Mouse (Mus musculus) splenic B cell, adult 2 months (primary cell): ENCODE results near the gene Tmprss3.

ENCODE experiments used
- DNase-seq: peaks from one replicate; pipeline ENCODE4 v3.0.0-alpha.2; 2011; ENCODE audit warnings: low read depth, low spot score
- H3K27me3 ChIP-seq: 2 replicates; pipeline ENCODE4 v1.6.1; 2012; ENCODE audit warnings: mild to moderate bottlenecking, low read length, moderate library complexity, mixed read lengths; ENCODE audit not compliant: control insufficient read depth, poor library complexity, insufficient read depth, severe bottlenecking
- H3K36me3 ChIP-seq: 2 replicates; pipeline ENCODE4 v1.6.1; 2012; ENCODE audit warnings: mild to moderate bottlenecking, low read length, moderate library complexity, mixed read lengths; ENCODE audit not compliant: control insufficient read depth, poor library complexity, insufficient read depth, severe bottlenecking

Gene Tmprss3

GRCm38 (mm10) chr17:31216068-31216955, 17.5 kb upstream of the Tmprss3 start:
- Histone ChIP-seq H3K27me3 (no peaks in the 10 kb centered on the region), H3K36me3 (no peaks in the 10 kb centered on the region)
- DNase-seq, result peak; percentile 44

- no peak for DNase-seq
- no peaks in the 10 kb centered on the region for H3K27me3 ChIP-seq
- H3K36me3 ChIP-seq, result no peaks in the 10 kb centered on the region
These were observed 13.1 kb upstream of the Tmprss3 start for GRCm38 (mm10) chr17:31211881-31212280.

GRCm38 (mm10) chr17:31210299-31210698, 11.5 kb upstream of the Tmprss3 start:
- no peak for DNase-seq
- Histone ChIP-seq H3K36me3 (no peaks in the 10 kb centered on the region), H3K27me3 (no peaks in the 10 kb centered on the region)

- Histone ChIP-seq H3K36me3 (no peaks in the 10 kb centered on the region), H3K27me3 (no peaks in the 10 kb centered on the region)
- no peak for DNase-seq
These were observed 10.7 kb upstream of the Tmprss3 start for GRCm38 (mm10) chr17:31209376-31209930.

- Histone ChIP-seq H3K36me3 (no peaks in the 10 kb centered on the region), H3K27me3 (no peaks in the 10 kb centered on the region)
- DNase-seq, result no peak
These were observed 9.9 kb upstream of the Tmprss3 start for GRCm38 (mm10) chr17:31208654-31209053.

- DNase-seq, result no peak
- H3K27me3 ChIP-seq, result no peaks in the 10 kb centered on the region
- no peaks in the 10 kb centered on the region for H3K36me3 ChIP-seq
These were observed 9.1 kb upstream of the Tmprss3 start, which contains the start of gene Ubash3a for GRCm38 (mm10) chr17:31207771-31208334. Ubash3a (plus strand) TSS chr17:31207873.

GRCm38 (mm10) chr17:31196283-31196682, 2.5 kb downstream of the Tmprss3 start:
- Histone ChIP-seq H3K27me3 (no peaks in the 10 kb centered on the region), H3K36me3 (no peaks in the 10 kb centered on the region)
- DNase-seq, result no peak

- H3K36me3 ChIP-seq, result no peaks in the 10 kb centered on the region
- no peaks in the 10 kb centered on the region for H3K27me3 ChIP-seq
- no peak for DNase-seq
These were observed 3.6 kb downstream of the Tmprss3 start for GRCm38 (mm10) chr17:31195207-31195606.

- Histone ChIP-seq H3K27me3 (no peaks in the 10 kb centered on the region), H3K36me3 (no peaks in the 10 kb centered on the region)
- DNase-seq, result no peak
These were observed 5.4 kb downstream of the Tmprss3 start for GRCm38 (mm10) chr17:31193360-31193759.

- no peaks in the 10 kb centered on the region for H3K27me3 ChIP-seq
- H3K36me3 ChIP-seq, result no peaks in the 10 kb centered on the region
- DNase-seq, result peak; percentile 73
These were observed 6.1 kb downstream of the Tmprss3 start for GRCm38 (mm10) chr17:31192663-31193062.

- H3K36me3 ChIP-seq, result no peaks in the 10 kb centered on the region
- no peaks in the 10 kb centered on the region for H3K27me3 ChIP-seq
- DNase-seq, result no peak
These were observed 7.0 kb downstream of the Tmprss3 start for GRCm38 (mm10) chr17:31191825-31192224.

GRCm38 (mm10) chr17:31187370-31187769, 11.4 kb downstream of the Tmprss3 start:
- no peaks in the 10 kb centered on the region for H3K36me3 ChIP-seq
- peak; percentile 79 for DNase-seq
- H3K27me3 ChIP-seq, result no peaks in the 10 kb centered on the region

GRCm38 (mm10) chr17:31184269-31184990, 14.3 kb downstream of the Tmprss3 start:
- H3K36me3 ChIP-seq, result no peaks in the 10 kb centered on the region
- no peaks in the 10 kb centered on the region for H3K27me3 ChIP-seq
- peak; percentile 31 for DNase-seq

- no peaks in the 10 kb centered on the region for H3K27me3 ChIP-seq
- DNase-seq, result peak; percentile 35
These were observed 15.4 kb downstream of the Tmprss3 start for GRCm38 (mm10) chr17:31183180-31183974.

More at GRCm38 (mm10) chr17:31183180-31183974, 15.4 kb downstream of the Tmprss3 start:
- H3K36me3 ChIP-seq, result no peaks in the 10 kb centered on the region
